Mouse (Mus musculus) forebrain, embryonic 11.5 days (tissue): ENCODE measurements around the gene Syne2. TPM values are rescaled to one million over a fixed set of nuclear protein-coding genes. Genes with fewer than 3 reads are reported as not detected.
A peak's percentile ranks its signal among the peaks of the same experiment; 100 is the strongest.

ENCODE experiments used
- ATAC-seq: fragments of 200-750 bp; cut with Nextera tagmentation; replicated peaks from 2 replicates; pipeline ENCODE4 v1.8.0; 2017; ENCODE audit warnings: moderate TSS enrichment; ENCODE audit not compliant: low FRiP score
- DNase-seq: peaks from one replicate; pipeline ENCODE4 v3.0.0-alpha.2; 2017; ENCODE audit warnings: low spot score
- H3K27ac ChIP-seq: fragments of 300-500 bp; sonication (generic); 2 replicates; pipeline ENCODE4 v1.5.1; 2014; ENCODE audit warnings: low read depth, low read length
- H3K27me3 ChIP-seq: fragments of 300-500 bp; sonication (generic); 2 replicates; pipeline ENCODE4 v1.6.1; 2014; ENCODE audit warnings: mild to moderate bottlenecking, low read length, mixed read lengths; ENCODE audit not compliant: control insufficient read depth, insufficient read depth
- H3K36me3 ChIP-seq: fragments of 300-500 bp; sonication (generic); 2 replicates; pipeline ENCODE4 v1.6.1; 2014; ENCODE audit warnings: mild to moderate bottlenecking, low read length, moderate library complexity, mixed read lengths; ENCODE audit not compliant: control insufficient read depth, insufficient read depth
- H3K4me1 ChIP-seq: fragments of 300-500 bp; sonication (generic); replicated peaks from 2 replicates; pipeline ENCODE4 v1.6.1; 2014; ENCODE audit warnings: low read length, mixed read lengths; ENCODE audit not compliant: control insufficient read depth, insufficient read depth
- H3K4me2 ChIP-seq: fragments of 300-500 bp; sonication (generic); 2 replicates; pipeline ENCODE4 v1.6.1; 2014; ENCODE audit warnings: low read depth, mild to moderate bottlenecking, low read length, moderate library complexity, mixed read lengths; ENCODE audit not compliant: severe bottlenecking
- H3K4me3 ChIP-seq: fragments of 300-500 bp; sonication (generic); 2 replicates; pipeline ENCODE4 v1.5.1; 2014; ENCODE audit warnings: low read depth, low read length
- H3K9ac ChIP-seq: fragments of 300-500 bp; sonication (generic); 2 replicates; pipeline ENCODE4 v1.6.1; 2014; ENCODE audit warnings: low read length
- H3K9me3 ChIP-seq: fragments of 300-500 bp; sonication (generic); 2 replicates; pipeline ENCODE4 v1.6.1; 2016; ENCODE audit warnings: low read length, mixed read lengths; ENCODE audit not compliant: control insufficient read depth
- WGBS: fragments of 180-500 bp; shearing (Covaris S2); extraction: QIAGEN DNeasy Blood & Tissue Kit; methylation state at CpG from one replicate; pipeline ENCODE4 v1.1.7; 2014; 5-methylcytosine and 5-hydroxymethylcytosine counted together
- polyA plus RNA-seq: library from polyadenylated mRNA; unstranded; fragments of >200 nt; fragmentation: Nextera tagmentation; extraction: Ambion mirVana; gene quantifications from 2 replicates; pipeline ENCODE4 v1.2.1, GENCODE M21; 2014

Syne2 gene
- polyA plus RNA-seq, 1 experiment from 2014 or later, result 127 TPM

DNA sequence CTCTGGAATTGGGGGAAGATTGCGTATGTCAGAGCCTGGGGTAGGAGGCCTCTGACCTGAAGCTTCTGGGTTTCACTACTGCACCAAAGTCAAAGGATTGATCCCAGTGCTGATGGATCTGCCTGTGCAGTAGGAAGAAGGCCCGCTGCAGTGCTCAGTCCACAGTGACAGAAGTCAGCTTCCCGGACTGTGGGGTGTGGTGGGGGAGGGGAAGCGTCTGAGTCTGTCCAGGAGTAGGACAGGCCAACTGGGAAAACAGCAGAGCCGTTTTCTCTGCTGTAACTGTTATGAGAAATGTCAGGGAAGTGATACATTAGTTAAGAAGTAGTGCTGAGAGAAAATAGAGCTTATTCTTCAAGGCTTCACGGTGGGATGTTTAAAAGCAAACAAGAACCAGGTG is 4.2 kb downstream of the Syne2 start:
- no peak overlapping the region for H3K27ac ChIP-seq
- no peaks in the 10 kb centered on the region for H3K36me3 ChIP-seq
- no peak overlapping the region for H3K4me3 ChIP-seq
- DNase-seq, result no peak
- ATAC-seq, result no peak
- H3K4me1 ChIP-seq, result peaks cover 17% of the 10 kb centered on the region
- H3K9me3 ChIP-seq, result no peaks in the 10 kb centered on the region
- 65% methylated on average over 6 of the region's 6 CpGs for WGBS
- no peak overlapping the region for H3K9ac ChIP-seq
- no peak overlapping the region for H3K4me2 ChIP-seq
- H3K27me3 ChIP-seq, result no peaks in the 10 kb centered on the region

DNA sequence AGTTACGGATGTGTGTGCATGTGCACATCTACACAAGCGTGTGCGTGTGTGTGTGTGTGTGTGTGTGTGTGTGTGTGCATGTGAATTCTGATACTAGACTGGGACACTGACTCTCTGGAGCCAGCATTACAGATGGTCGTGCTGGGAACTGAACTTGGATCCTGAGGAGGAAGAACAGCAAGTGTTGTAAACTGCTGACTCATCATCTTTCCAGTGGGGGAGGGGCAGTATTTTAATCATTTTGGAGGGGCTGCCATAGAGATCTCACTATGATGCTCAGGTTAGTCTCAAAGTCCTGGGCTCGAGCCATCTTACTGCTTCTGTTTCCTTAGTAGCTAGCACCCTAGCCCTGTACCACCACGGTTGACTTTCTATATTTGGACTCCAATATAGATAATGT is 5.5 kb downstream of the Syne2 start:
- Histone ChIP-seq H3K9me3 (no peaks in the 10 kb centered on the region), H3K4me2 (no peak overlapping the region), H3K27me3 (no peaks in the 10 kb centered on the region), H3K4me3 (no peak overlapping the region), H3K27ac (no peak overlapping the region), H3K36me3 (no peaks in the 10 kb centered on the region; the same call in 1 of the 2 replicates), H3K4me1 (peaks cover 13% of the 10 kb centered on the region), H3K9ac (no peak overlapping the region)
- ATAC-seq (no peak), DNase-seq (no peak)
- WGBS, result 95% methylated on average over 6 of the region's 6 CpGs

DNA sequence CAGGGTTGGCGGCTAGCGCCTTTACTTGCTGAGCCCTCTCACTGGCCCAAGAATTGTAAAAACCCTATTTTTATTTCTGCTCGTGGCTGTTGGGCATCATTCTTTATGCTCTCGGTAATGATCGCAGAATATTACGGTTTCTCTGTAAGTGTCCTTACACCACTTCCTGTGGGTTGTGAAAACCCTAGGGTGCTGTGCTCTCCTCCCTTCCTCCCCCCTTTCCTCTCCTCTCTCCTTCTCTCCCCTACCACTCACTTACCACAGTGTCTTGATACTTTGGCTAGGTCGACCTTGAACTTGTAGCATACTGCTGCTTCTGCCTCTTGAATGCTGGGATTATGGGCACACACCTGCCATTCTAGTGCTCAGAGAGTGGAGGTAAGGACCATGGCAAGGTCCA is 7.5 kb downstream of the Syne2 start:
- no peak overlapping the region for H3K27ac ChIP-seq
- 93% methylated on average over 7 of the region's 7 CpGs for WGBS
- no peak overlapping the region for H3K9ac ChIP-seq
- H3K4me3 ChIP-seq, result no peak overlapping the region
- H3K27me3 ChIP-seq, result no peaks in the 10 kb centered on the region
- no peaks in the 10 kb centered on the region; the same call in 1 of the 2 replicates for H3K36me3 ChIP-seq
- DNase-seq, result no peak
- ATAC-seq, result no peak
- no peaks in the 10 kb centered on the region for H3K9me3 ChIP-seq
- no peak overlapping the region for H3K4me2 ChIP-seq
- peaks cover 5% of the 10 kb centered on the region for H3K4me1 ChIP-seq

DNA sequence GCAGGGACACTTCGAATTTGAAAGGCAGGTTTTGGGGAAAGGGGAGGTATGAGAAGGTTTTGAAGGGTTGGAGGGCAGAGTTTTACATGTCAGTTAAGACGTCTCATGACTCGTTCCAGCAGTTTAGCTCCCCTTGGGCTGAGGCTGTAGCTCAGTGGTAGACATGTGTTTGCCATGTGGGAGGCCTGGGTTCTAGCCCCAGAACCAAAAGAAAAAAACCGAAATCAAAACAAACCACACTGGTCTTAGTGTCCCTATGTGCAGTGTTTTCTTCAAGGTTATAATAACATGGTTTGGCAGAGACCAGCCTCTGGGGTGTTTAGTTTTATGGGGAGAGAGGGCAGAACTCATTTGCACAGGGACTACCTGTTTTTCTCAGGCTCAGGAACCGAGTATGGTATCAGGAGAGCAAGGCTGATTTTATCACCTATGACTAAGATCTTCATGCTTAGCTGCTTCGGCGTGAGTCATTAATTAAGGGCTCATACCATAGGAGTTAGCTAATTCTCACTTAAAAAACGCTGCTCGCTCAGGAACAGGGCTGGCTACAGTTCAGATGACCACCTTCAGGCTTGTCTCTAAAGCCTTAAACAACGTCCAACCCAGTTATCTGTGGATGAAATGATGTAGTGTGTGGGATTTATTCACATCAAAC is 8.9 kb downstream of the Syne2 start:
- no peaks in the 10 kb centered on the region for H3K27me3 ChIP-seq
- DNase-seq, result no peak
- H3K4me3 ChIP-seq, result no peak overlapping the region
- H3K9ac ChIP-seq, result no peak overlapping the region
- H3K9me3 ChIP-seq, result no peaks in the 10 kb centered on the region
- WGBS, result 74% methylated on average over 10 of the region's 10 CpGs
- peaks cover 2% of the 10 kb centered on the region; the same call in 1 of the 2 replicates for H3K4me1 ChIP-seq
- H3K4me2 ChIP-seq, result no peak overlapping the region
- ATAC-seq, result no peak
- H3K27ac ChIP-seq, result no peak overlapping the region
- H3K36me3 ChIP-seq, result no peaks in the 10 kb centered on the region; the same call in 1 of the 2 replicates

DNA sequence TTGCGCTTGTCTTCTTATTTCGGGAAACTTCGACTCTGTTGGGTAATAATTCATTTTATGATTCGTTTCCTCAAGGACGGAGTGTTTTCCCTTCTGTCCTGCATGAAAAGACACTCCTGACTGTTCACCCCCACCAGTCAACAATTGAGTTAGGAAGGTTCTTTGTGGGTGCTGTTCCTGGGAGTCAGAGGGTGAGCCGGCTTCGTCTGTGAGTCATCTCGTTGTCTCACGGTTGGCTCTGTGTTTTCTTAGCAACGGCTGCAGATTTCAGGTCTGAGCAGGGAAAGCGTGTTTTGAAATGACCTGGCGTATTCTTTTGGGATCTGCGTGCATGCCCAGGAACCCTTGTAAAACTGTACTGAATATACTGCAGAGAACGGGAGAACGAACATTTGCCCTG is 9.8 kb downstream of the Syne2 start:
- H3K9ac ChIP-seq, result no peak overlapping the region
- no peaks in the 10 kb centered on the region for H3K27me3 ChIP-seq
- no peak overlapping the region for H3K4me3 ChIP-seq
- H3K36me3 ChIP-seq, result no peaks in the 10 kb centered on the region; the same call in 1 of the 2 replicates
- H3K4me1 ChIP-seq, result peaks cover 2% of the 10 kb centered on the region; the same call in 1 of the 2 replicates
- no peak for DNase-seq
- ATAC-seq, result no peak
- no peaks in the 10 kb centered on the region for H3K9me3 ChIP-seq
- no peak overlapping the region for H3K4me2 ChIP-seq
- WGBS, result 89% methylated on average over 15 of the region's 15 CpGs
- no peak overlapping the region for H3K27ac ChIP-seq

DNA sequence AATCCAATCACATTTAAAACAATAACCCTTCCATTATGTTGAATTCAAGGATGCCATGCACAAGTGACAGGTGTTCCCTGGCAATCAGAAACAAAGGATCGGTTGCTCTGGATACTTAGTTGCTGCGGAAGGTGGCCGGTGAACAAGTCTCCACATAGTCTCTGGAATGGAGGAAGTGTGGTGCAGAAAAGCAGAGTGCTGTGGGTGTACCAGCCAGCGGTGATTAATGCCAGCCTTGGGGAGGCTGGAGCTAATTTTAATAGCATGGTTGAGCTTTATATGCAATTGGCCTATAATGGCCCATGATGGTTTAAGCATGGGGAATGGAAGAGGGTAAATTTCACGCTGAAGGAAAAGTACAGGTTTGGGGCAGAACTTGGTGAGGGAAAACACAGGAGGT is 11.7 kb downstream of the Syne2 start:
- H3K9ac ChIP-seq, result no peak overlapping the region
- WGBS, result 88% methylated on average over 5 of the region's 5 CpGs
- no peak overlapping the region for H3K27ac ChIP-seq
- H3K36me3 ChIP-seq, result no peaks in the 10 kb centered on the region; the same call in 1 of the 2 replicates
- no peaks in the 10 kb centered on the region for H3K27me3 ChIP-seq
- H3K9me3 ChIP-seq, result no peaks in the 10 kb centered on the region
- H3K4me1 ChIP-seq, result peaks cover 3% of the 10 kb centered on the region; the same call in 1 of the 2 replicates
- no peak for DNase-seq
- no peak overlapping the region for H3K4me2 ChIP-seq
- H3K4me3 ChIP-seq, result no peak overlapping the region
- ATAC-seq, result no peak

DNA sequence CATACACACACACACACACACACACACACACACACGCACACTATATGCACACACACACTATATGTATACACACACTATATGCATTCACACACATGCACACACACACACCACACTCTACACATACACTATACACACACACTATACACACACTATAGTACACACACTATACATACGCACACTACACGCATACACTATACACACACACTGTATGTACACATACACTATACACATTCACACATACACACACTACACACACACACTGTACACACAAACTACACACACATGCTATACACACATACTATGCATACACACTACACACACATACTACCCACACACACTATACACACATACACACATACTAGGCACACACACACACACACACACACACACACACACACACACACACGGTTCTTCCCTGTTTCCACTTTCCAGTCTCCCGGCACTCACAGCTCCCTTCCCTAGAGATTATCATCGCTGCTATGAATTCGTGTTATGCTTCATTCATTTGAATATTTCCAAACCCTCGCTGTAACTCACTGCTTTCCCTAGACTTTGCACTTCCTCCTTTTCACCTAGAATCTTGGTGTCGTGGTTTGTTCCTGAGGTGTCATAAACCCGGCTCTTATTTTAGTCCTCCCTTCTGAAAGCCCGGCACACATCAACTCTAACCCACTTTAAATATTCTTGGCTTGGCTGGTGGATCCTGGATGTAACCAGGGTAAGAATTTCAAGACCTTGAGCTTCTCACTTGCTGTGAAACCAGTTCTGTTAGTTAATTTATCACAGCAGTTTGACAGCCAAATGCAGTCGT is 15.4 kb downstream of the Syne2 start:
- Histone ChIP-seq H3K9ac (no peak overlapping the region), H3K9me3 (no peaks in the 10 kb centered on the region), H3K36me3 (no peaks in the 10 kb centered on the region; the same call in 1 of the 2 replicates), H3K27ac (no peak overlapping the region), H3K4me2 (no peak overlapping the region), H3K27me3 (no peaks in the 10 kb centered on the region), H3K4me3 (no peak overlapping the region), H3K4me1 (peaks cover 6% of the 10 kb centered on the region; the same call in 1 of the 2 replicates)
- DNase-seq (no peak), ATAC-seq (peak; percentile 30; the same call in 1 of the 2 replicates)
- WGBS, result 79% methylated on average over 12 of the region's 12 CpGs

DNA sequence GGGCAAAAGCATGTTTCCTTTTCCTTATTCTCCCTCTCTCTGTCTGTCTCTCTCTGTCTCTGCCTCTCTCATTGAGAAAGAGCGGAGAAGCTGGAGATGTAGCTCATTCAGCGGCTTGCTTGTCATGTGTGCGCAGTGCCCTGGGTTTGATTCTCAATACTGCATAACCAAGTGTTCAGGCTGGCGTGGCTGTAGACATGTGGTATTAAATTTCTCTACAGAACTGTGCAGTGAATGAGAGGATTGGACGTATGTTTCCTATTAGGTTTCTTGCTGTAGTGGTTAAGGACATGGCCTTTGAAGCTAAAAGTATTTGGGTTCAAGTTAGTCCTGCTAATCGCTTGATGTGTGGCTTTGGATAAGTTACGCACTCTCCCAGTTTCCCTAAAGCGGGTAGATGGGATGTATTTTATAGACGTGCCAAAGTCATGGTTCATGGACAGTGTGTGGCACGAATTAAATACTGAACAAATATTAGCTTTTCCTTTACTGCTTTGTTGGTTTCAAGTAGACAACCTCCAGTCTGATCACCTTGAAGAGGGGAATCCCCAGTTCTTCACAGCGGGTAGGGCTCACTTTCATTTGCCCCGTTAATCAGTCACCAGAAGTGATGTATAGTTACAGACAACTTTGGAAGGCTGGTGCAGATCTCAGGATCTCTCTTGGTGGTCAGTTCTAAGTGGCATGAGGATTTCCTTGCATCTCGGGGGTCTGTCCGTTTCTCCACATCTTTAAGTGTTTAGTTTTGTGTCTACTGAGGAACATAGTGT is 16.2 kb downstream of the Syne2 start:
- 75% methylated on average over 14 of the region's 14 CpGs for WGBS
- Histone ChIP-seq H3K9me3 (no peaks in the 10 kb centered on the region), H3K4me3 (no peak overlapping the region), H3K27me3 (no peaks in the 10 kb centered on the region), H3K4me2 (no peak overlapping the region), H3K27ac (no peak overlapping the region), H3K36me3 (no peaks in the 10 kb centered on the region), H3K9ac (no peak overlapping the region), H3K4me1 (peaks cover 6% of the 10 kb centered on the region; the same call in 1 of the 2 replicates)
- ATAC-seq (no peak), DNase-seq (no peak)
